Comparison of ENCODE assay signal across 9 mouse cellular contexts in the genomic region with DNA sequence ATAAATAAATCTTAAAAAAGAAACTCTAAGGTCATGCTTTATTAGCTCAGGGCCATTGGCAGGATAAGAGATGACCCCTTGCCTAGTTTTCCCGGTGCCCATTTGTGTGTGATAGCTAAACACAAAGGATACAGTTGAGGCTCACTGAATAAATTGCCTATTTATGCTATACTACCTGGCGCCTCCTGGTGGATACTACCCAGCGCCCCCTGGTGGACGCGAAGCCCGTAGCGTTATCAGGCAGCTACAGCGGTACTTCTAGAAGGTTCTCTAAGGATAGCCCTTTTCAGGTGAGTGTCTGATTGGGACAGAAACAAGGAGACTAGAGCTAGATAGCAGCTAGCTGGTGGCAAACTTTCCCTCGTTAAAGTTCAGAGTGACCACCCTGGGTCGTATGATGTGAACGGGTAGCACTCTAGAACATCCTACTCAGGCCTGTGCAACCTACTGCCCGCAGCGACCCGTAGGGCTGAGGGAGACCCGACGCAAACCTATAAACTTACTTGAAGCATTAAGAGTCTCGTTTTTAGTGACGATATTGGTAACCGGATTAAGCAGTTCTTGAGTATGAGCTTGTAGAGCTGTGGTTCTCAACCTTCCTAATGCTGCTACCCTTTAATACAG. TPM values are rescaled to one million over a fixed set of nuclear protein-coding genes. Genes with fewer than 3 reads are reported as not detected.
DNase-seq lines count a peak whose midpoint lies in the region; ATAC-seq and TF ChIP-seq lines count a peak whose summit lies in the region.
"Had no signal": no experiment of that assay in that cellular context is flagged by ENCODE, and none has a peak within 500 bp of the region (broad histone marks: within the 10 kb centered on the region; RNA-seq: fewer than 3 reads in every experiment).

No protein-coding gene starts in this region.

- DNase-seq in cerebellum, adult 11 months: peak; percentile 16
- DNase-seq in cerebellum, adult 11-12 months: no peak
- DNase-seq in midbrain, postnatal 0 days (ENCODE audit: low spot score): no peak
- peak; percentile 45 to 70 for DNase-seq in cerebellum, postnatal 14 days
- DNase-seq in kidney, postnatal 0 days (ENCODE audit: low spot score): peak; percentile 25
- peak; percentile 62 for DNase-seq in thymus, postnatal 0 days (ENCODE audit: low spot score)

- H3K4me1 ChIP-seq in midbrain, postnatal 0 days (ENCODE audit: insufficient read depth, low read length): no peaks in the 10 kb centered on the region
- no peaks in the 10 kb centered on the region for H3K4me1 ChIP-seq in midbrain, embryonic 16.5 days (ENCODE audit: control insufficient read depth, insufficient read depth, low read length)
- no peaks in the 10 kb centered on the region for H3K4me1 ChIP-seq in kidney, postnatal 0 days (replicated peaks; ENCODE audit: insufficient read depth, low read length)

- TF ChIP-seq CTCF in midbrain, postnatal 0 days (IDR thresholded peaks at IDR 0.05): peak; percentile 63
- peak; percentile 76 for TF ChIP-seq CTCF in kidney, postnatal 0 days (IDR thresholded peaks at IDR 0.05; ENCODE audit: low read depth)

- H3K9me3 ChIP-seq in midbrain, postnatal 0 days (ENCODE audit: low read length): no peaks in the 10 kb centered on the region
- H3K9me3 ChIP-seq in midbrain, embryonic 16.5 days (replicated peaks; ENCODE audit: control insufficient read depth, low read length, poor library complexity, severe bottlenecking): no peaks in the 10 kb centered on the region
- H3K9me3 ChIP-seq in kidney, postnatal 0 days (replicated peaks; ENCODE audit: low read length): no peaks in the 10 kb centered on the region

- no peak for ATAC-seq in midbrain, postnatal 0 days (ENCODE audit: low FRiP score)
- ATAC-seq in midbrain, embryonic 16.5 days: no peak
- no peak for ATAC-seq in kidney, postnatal 0 days (replicated peaks; ENCODE audit: low FRiP score, low read depth)
- ATAC-seq in megakaryocyte, adult 5-6 weeks (ENCODE audit: poor library complexity, severe bottlenecking): peak; percentile 83

- H3K27me3 ChIP-seq in midbrain, postnatal 0 days (ENCODE audit: insufficient read depth, low read length): no peaks in the 10 kb centered on the region
- no peaks in the 10 kb centered on the region for H3K27me3 ChIP-seq in midbrain, embryonic 16.5 days (ENCODE audit: control insufficient read depth, insufficient read depth, low read depth, low read length)
- H3K27me3 ChIP-seq in kidney, postnatal 0 days (ENCODE audit: insufficient read depth, low read length): no peaks in the 10 kb centered on the region

- no peaks in the 10 kb centered on the region for H3K36me3 ChIP-seq in midbrain, postnatal 0 days (ENCODE audit: insufficient read depth, low read length)
- H3K36me3 ChIP-seq in midbrain, embryonic 16.5 days (ENCODE audit: control insufficient read depth, insufficient read depth, low read length): no peaks in the 10 kb centered on the region
- H3K36me3 ChIP-seq in kidney, postnatal 0 days (ENCODE audit: insufficient read depth, low read length): no peaks in the 10 kb centered on the region

- H3K9ac ChIP-seq in midbrain, postnatal 0 days (replicated peaks; ENCODE audit: low read length, poor library complexity, severe bottlenecking): no peak overlapping the region
- H3K9ac ChIP-seq in midbrain, embryonic 16.5 days (ENCODE audit: low read depth, low read length): no peak overlapping the region
- no peak overlapping the region for H3K9ac ChIP-seq in kidney, postnatal 0 days (ENCODE audit: low read depth, low read length)

- no peak overlapping the region for H3K4me3 ChIP-seq in midbrain, postnatal 0 days (ENCODE audit: low read depth, low read length)
- no peak overlapping the region for H3K4me3 ChIP-seq in midbrain, embryonic 16.5 days (ENCODE audit: low read depth, low read length)
- H3K4me3 ChIP-seq in kidney, postnatal 0 days (replicated peaks; ENCODE audit: low read depth, low read length): no peak overlapping the region

- H3K27ac ChIP-seq in midbrain, postnatal 0 days (ENCODE audit: low read depth, low read length): no peak overlapping the region
- no peak overlapping the region for H3K27ac ChIP-seq in midbrain, embryonic 16.5 days (ENCODE audit: low read length)
- no peak overlapping the region for H3K27ac ChIP-seq in kidney, postnatal 0 days

- H3K4me2 ChIP-seq in midbrain, postnatal 0 days (ENCODE audit: low read depth, low read length, poor library complexity, severe bottlenecking): no peak overlapping the region
- no peak overlapping the region for H3K4me2 ChIP-seq in midbrain, embryonic 16.5 days (ENCODE audit: low read length)
- no peak overlapping the region for H3K4me2 ChIP-seq in kidney, postnatal 0 days (ENCODE audit: low read length)

- WGBS in midbrain, postnatal 0 days: 64% methylated on average over 19 of the region's 19 CpGs
- 66% methylated on average over 19 of the region's 19 CpGs for WGBS in midbrain, embryonic 16.5 days
- 69% methylated on average over 19 of the region's 19 CpGs for WGBS in kidney, postnatal 0 days

RNA-seq across cellular contexts. Expression of gene Dnmt3c, which starts 1.9 kb away (rescaled TPM):
- not detected in 2 replicates for total RNA-seq in midbrain, postnatal 0 days (2014; rRNA removed)
- not detected in 2 replicates for polyA plus RNA-seq in midbrain, postnatal 0 days (2015; fragmentation: Nextera tagmentation; extraction: Ambion mirVana)
- polyA plus RNA-seq in midbrain, embryonic 16.5 days (2015; fragmentation: Nextera tagmentation; extraction: Ambion mirVana): not detected in 2 replicates
- polyA plus RNA-seq in kidney, postnatal 0 days (2015; fragmentation: Nextera tagmentation; extraction: Ambion mirVana): 0.06 TPM in 1 of 2 replicates, not detected in the other
- total RNA-seq in megakaryocyte, adult 5-6 weeks (2015): not detected in 2 replicates
- total RNA-seq in megakaryocyte, adult 5-6 weeks (2017): not detected in 2 replicates
- not detected in 2 replicates for polyA plus RNA-seq in thymus, postnatal 0 days (2015; fragmentation: Nextera tagmentation; extraction: Ambion mirVana)
- polyA plus RNA-seq: large intestine, adult 2 months had no signal

RNA-seq across cellular contexts. Expression of gene Dnmt3b, which starts 45.3 kb away (rescaled TPM):
- total RNA-seq in midbrain, postnatal 0 days (2014; rRNA removed): 4.2 and 5.3 TPM in 2 replicates
- 1.7 and 1.8 TPM in 2 replicates for polyA plus RNA-seq in midbrain, postnatal 0 days (2015; fragmentation: Nextera tagmentation; extraction: Ambion mirVana)
- 3.0 and 3.5 TPM in 2 replicates for polyA plus RNA-seq in midbrain, embryonic 16.5 days (2015; fragmentation: Nextera tagmentation; extraction: Ambion mirVana)
- 9.4 and 10.5 TPM in 2 replicates for polyA plus RNA-seq in kidney, postnatal 0 days (2015; fragmentation: Nextera tagmentation; extraction: Ambion mirVana)
- total RNA-seq in megakaryocyte, adult 5-6 weeks (2015): 1.3 and 2.5 TPM in 2 replicates
- 2.8 and 3.6 TPM in 2 replicates for total RNA-seq in megakaryocyte, adult 5-6 weeks (2017)
- polyA plus RNA-seq in thymus, postnatal 0 days (2015; fragmentation: Nextera tagmentation; extraction: Ambion mirVana): 17.9 and 19.3 TPM in 2 replicates

RNA-seq across cellular contexts. Expression of gene Mapre1, which starts 46.5 kb away (rescaled TPM):
- total RNA-seq in midbrain, postnatal 0 days (2014; rRNA removed): 91.8 and 112 TPM in 2 replicates
- 346 and 372 TPM in 2 replicates for polyA plus RNA-seq in midbrain, postnatal 0 days (2015; fragmentation: Nextera tagmentation; extraction: Ambion mirVana)
- 411 and 428 TPM in 2 replicates for polyA plus RNA-seq in midbrain, embryonic 16.5 days (2015; fragmentation: Nextera tagmentation; extraction: Ambion mirVana)
- 192 and 216 TPM in 2 replicates for polyA plus RNA-seq in kidney, postnatal 0 days (2015; fragmentation: Nextera tagmentation; extraction: Ambion mirVana)
- 130 and 155 TPM in 2 replicates for total RNA-seq in megakaryocyte, adult 5-6 weeks (2015)
- total RNA-seq in megakaryocyte, adult 5-6 weeks (2017): 180 and 181 TPM in 2 replicates
- polyA plus RNA-seq in thymus, postnatal 0 days (2015; fragmentation: Nextera tagmentation; extraction: Ambion mirVana): 281 and 293 TPM in 2 replicates

Comparison
In these comparisons a context has a peak if more than half of its experiments do, and no peak if none do; other contexts are left out.
1. DNase-seq: peak in cerebellum, adult 11 months (single experiment), cerebellum, postnatal 14 days (2 of 2), kidney, postnatal 0 days (single experiment) and thymus, postnatal 0 days (single experiment); none in cerebellum, adult 11-12 months (single experiment) and midbrain, postnatal 0 days (single experiment).